Mouse (Mus musculus) neural tube, embryonic 12.5 days (tissue): ENCODE measurements around the gene Drd4. TPM values are rescaled to one million over a fixed set of nuclear protein-coding genes. Genes with fewer than 3 reads are reported as not detected.
"Not testable (repeated sequence)": the region's sequence is repeated elsewhere in the genome, so short reads cannot be mapped to it uniquely, and the experiment has no call there.

Experiments used
- ATAC-seq: fragments of 200-750 bp; cut with Nextera tagmentation; 2 replicates; pipeline ENCODE4 v1.8.0; 2017; ENCODE audit warnings: low read depth, mild to moderate bottlenecking, moderate TSS enrichment, moderate library complexity; ENCODE audit not compliant: low FRiP score
- H3K27ac ChIP-seq: fragments of 300-500 bp; sonication (generic); 2 replicates; pipeline ENCODE4 v1.5.1; 2016
- H3K27me3 ChIP-seq: fragments of 300-500 bp; sonication (generic); replicated peaks from 2 replicates; pipeline ENCODE4 v1.6.1; 2016; ENCODE audit warnings: mild to moderate bottlenecking
- H3K36me3 ChIP-seq: fragments of 300-500 bp; sonication (generic); 2 replicates; pipeline ENCODE4 v1.6.1; 2016; ENCODE audit warnings: mild to moderate bottlenecking
- H3K4me1 ChIP-seq: fragments of 300-500 bp; sonication (generic); 2 replicates; pipeline ENCODE4 v1.6.1; 2016
- H3K4me2 ChIP-seq: fragments of 300-500 bp; sonication (generic); replicated peaks from 2 replicates; pipeline ENCODE4 v1.6.1; 2016; ENCODE audit warnings: mild to moderate bottlenecking
- H3K4me3 ChIP-seq: fragments of 300-500 bp; sonication (generic); 2 replicates; pipeline ENCODE4 v1.5.1; 2016
- H3K9ac ChIP-seq: fragments of 300-500 bp; sonication (generic); 2 replicates; pipeline ENCODE4 v1.6.1; 2016; ENCODE audit warnings: mild to moderate bottlenecking
- H3K9me3 ChIP-seq: fragments of 300-500 bp; sonication (generic); 2 replicates; pipeline ENCODE4 v1.6.1; 2016; ENCODE audit warnings: mild to moderate bottlenecking
- WGBS: fragments of 180-500 bp; shearing (Covaris S2); methylation state at CpG from one replicate; pipeline ENCODE4 v1.1.7; 2016; 5-methylcytosine and 5-hydroxymethylcytosine counted together
- polyA plus RNA-seq: library from polyadenylated mRNA; unstranded; fragments of >200 nt; fragmentation: Nextera tagmentation; extraction: Ambion mirVana; gene quantifications from 2 replicates; pipeline ENCODE4 v1.2.1, GENCODE M21; 2016

Gene Drd4
- polyA plus RNA-seq = 0.82 and 0.94 TPM in 2 replicates

DNA sequence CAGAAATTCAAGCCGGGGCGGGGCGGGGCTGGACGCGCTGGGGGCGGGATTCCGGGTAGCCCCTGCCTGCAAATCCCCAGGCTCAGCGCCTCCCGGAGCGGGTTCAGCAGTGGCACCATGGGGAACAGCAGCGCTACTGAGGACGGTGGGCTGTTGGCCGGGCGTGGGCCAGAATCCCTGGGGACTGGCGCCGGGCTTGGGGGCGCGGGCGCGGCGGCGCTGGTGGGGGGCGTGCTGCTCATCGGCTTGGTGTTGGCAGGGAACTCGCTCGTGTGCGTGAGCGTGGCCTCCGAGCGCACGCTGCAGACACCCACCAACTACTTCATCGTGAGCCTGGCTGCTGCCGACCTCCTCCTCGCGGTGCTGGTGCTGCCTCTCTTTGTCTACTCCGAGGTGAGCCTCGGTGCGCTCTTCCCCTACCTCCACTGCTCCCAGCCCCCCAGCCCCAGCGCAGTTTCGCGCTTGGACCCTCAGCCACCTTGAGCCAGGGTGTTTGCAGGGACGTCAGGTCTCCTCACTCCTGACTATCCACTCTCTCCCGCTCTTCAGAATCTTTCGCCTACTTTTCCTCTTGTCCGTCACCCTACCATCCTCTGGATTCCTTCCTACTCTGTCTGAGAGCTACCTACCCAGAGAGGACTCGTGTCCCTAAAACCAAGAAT lies at the start of gene Drd4:
Drd4 (plus strand) TSS at position 86 of the 662 bp plus-strand sequence.
- Histone ChIP-seq H3K27ac (no peak within 1 kb of the TSS), H3K4me1 (peaks cover 31% of the 10 kb centered on the region), H3K36me3 (peaks cover 3% of the 10 kb centered on the region), H3K4me3 (peak within 1 kb of the TSS; percentile 45), H3K4me2 (peak within 1 kb of the TSS; percentile 88), H3K27me3 (peaks cover 59% of the 10 kb centered on the region), H3K9me3 (no peaks in the 10 kb centered on the region), H3K9ac (peak within 1 kb of the TSS; percentile 54)
- peak; percentile 51; the same call in 1 of the 2 replicates for ATAC-seq
- 2% methylated on average over 46 of the region's 46 CpGs for WGBS

DNA sequence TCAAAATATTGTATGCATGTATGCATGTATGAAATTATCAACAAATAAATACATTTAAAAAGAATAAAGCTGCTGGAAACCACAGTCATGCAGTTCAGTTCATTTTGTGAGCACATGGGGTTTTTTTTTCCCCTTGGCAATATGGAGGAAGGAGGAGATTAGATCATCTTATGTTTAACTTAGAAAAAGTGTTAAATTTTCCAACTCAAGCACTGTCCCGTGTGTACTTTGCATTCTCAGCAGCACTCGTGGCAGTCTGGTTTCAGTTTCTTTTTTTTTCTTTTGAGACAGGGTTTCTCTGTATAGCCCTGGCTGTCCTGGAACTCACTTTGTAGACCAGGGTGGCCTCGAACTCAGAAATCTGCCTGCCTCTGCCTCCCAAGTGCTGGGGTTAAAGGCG lies 41.3 kb upstream of the Drd4 start:
- 94% methylated on average over 4 of the region's 4 CpGs for WGBS
- peaks cover 88% of the 10 kb centered on the region for H3K36me3 ChIP-seq
- not testable (repeated sequence) for H3K4me2 ChIP-seq

DNA sequence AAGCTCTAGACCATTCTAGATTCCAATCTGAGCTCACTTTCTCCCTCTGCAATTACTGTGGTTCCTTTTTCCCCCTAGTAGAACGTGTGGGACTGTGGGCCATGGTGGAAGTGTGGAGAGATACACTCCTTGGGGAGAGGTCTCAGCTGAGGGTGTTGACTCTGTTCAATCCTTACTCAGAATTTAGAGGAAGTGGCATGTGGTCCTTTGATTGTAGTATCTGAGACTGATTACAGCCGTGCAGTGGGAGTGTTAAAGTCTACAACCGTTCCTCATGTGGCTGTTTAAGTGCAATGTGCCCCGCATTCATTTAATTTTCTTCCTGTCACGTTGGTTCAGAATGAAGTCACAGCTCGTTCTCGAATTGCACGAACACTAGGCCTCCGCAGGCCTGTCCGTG lies 35.6 kb upstream of the Drd4 start:
- Histone ChIP-seq H3K9ac (no peak overlapping the region), H3K36me3 (peaks cover 90% of the 10 kb centered on the region), H3K27ac (no peak overlapping the region), H3K27me3 (no peaks in the 10 kb centered on the region), H3K9me3 (no peaks in the 10 kb centered on the region), H3K4me1 (no peaks in the 10 kb centered on the region), H3K4me2 (no peak overlapping the region), H3K4me3 (no peak overlapping the region)
- WGBS = 96% methylated on average over 10 of the region's 10 CpGs
- ATAC-seq = no peak

More for the DNA sequence above, 41.3 kb upstream of the Drd4 start:
- not testable (repeated sequence) for H3K4me3 ChIP-seq, ATAC-seq, H3K9ac ChIP-seq, H3K27ac ChIP-seq, H3K9me3 ChIP-seq, H3K4me1 ChIP-seq, H3K27me3 ChIP-seq

DNA sequence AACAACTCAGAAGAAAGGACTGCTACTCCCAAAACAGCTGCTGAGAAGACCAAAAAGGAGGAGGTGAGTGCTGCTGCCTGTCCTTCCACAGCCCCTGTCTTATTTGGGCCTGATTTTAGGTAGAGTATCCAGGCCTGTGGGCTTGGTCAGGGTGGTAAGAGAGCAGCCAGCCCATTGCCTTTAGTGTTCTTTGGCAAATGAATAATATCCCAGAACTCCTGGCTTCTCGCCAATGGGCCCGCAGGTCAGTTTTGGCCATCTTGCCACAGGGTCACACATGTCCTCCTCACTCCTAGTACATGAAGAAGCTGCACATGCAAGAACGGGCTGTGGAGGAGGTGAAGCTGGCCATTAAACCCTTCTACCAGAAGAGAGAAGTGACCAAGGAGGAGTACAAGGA lies 30.3 kb upstream of the Drd4 start:
- no peaks in the 10 kb centered on the region for H3K27me3 ChIP-seq
- no peaks in the 10 kb centered on the region for H3K9me3 ChIP-seq
- H3K4me2 ChIP-seq = no peak overlapping the region
- H3K36me3 ChIP-seq = peaks cover 81% of the 10 kb centered on the region
- H3K9ac ChIP-seq = no peak overlapping the region
- H3K4me1 ChIP-seq = peaks cover 12% of the 10 kb centered on the region
- 95% methylated on average over 3 of the region's 3 CpGs for WGBS
- no peak overlapping the region for H3K4me3 ChIP-seq
- ATAC-seq = no peak
- no peak overlapping the region for H3K27ac ChIP-seq

DNA sequence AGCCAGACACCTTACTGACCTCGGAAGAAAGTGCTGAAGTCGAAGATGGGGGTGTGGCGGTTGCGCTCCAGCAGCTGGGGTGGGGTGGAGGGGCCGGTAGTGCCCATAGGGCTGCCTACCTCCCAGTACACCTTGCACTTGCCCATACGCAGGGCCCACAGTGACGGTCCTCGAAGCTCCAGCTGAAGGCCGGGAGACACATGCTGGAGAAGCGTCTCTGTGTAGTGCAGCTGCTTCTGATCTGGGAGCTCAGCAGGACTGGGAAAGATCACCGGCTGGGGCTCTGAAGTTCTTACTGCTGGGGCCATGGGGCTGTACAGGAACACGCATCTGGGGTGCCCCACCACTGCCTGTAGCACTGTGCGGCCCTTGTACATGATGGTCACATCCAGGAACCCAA lies 28.2 kb upstream of the Drd4 start:
- ATAC-seq = no peak; the same call in 1 of the 2 replicates
- Histone ChIP-seq H3K9me3 (no peaks in the 10 kb centered on the region), H3K9ac (no peak overlapping the region), H3K4me3 (no peak overlapping the region), H3K36me3 (peaks cover 59% of the 10 kb centered on the region), H3K4me2 (no peak overlapping the region), H3K27me3 (no peaks in the 10 kb centered on the region), H3K4me1 (peaks cover 12% of the 10 kb centered on the region), H3K27ac (no peak overlapping the region)
- 94% methylated on average over 13 of the region's 13 CpGs for WGBS

DNA sequence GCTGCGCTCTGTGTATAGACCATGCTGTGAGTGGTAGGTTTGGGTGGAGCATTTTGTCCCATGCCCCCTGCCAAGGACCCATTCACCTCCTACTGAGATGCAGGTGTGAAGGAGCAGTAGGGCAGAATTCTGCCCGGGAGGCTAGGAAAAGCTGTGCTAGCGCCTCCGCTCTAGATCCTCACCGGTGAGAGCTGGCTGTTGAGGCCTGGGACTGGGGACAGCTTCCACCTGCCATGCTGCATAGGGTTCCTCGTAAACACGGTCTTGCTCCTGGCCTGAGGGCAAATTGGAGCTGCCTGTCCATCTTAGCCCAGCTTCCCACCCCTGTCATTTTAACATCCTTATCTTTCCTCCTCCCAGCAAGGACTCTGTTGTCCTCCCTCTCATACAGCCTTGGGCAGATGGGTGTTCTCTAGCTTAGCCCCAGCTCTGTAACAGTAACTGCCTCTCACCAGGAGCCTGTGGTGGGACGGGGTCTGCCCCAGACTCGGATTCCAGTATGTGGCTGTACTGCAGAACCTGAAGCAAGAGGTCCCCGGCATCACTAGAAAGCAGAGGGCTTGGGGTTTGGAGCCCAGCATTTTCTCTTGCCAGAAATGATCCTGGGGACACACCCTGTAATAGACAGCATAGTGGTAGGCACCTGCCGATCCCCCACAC lies 27.6 kb upstream of the Drd4 start:
- WGBS = 73% methylated on average over 11 of the region's 11 CpGs
- no peak overlapping the region for H3K4me2 ChIP-seq
- H3K27me3 ChIP-seq = no peaks in the 10 kb centered on the region
- ATAC-seq = no peak; the same call in 1 of the 2 replicates
- peaks cover 54% of the 10 kb centered on the region for H3K36me3 ChIP-seq
- no peak overlapping the region for H3K9ac ChIP-seq
- H3K4me3 ChIP-seq = no peak overlapping the region
- H3K27ac ChIP-seq = no peak overlapping the region
- peaks cover 12% of the 10 kb centered on the region for H3K4me1 ChIP-seq
- no peaks in the 10 kb centered on the region for H3K9me3 ChIP-seq

DNA sequence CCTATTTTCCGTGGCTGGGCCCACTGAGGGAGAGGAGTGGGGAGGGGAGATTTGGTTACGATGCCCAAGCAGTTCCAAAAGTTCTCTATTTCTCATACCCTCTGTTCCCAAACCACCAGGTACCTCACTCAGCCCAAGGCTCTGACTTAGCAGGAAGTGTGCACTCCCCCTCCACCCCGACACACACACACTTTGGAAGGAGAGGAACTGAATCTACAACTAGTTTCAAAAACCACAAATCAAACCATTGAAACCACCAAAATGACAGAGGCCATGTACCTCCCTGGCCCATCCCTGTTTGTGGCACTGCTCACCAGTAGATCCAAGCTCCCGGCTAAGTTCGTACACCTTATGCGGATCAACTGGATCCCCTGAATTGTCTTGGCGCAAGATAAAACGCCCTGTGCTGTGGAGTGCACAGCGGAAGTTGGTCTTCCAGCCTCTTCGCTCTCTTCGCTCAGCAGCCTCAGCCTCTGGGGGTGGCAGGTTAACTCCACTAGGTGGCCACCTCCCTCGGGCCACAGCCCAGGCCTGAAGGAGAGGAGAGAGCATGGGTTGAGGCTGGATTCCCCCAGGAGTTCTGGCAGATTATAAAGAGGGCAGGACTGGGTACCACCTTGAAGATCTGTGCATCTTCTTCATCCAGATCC lies 26.9 kb upstream of the Drd4 start:
- Histone ChIP-seq H3K4me1 (peaks cover 12% of the 10 kb centered on the region), H3K4me3 (no peak overlapping the region), H3K27me3 (no peaks in the 10 kb centered on the region), H3K27ac (no peak overlapping the region), H3K9me3 (no peaks in the 10 kb centered on the region), H3K36me3 (peaks cover 47% of the 10 kb centered on the region), H3K9ac (no peak overlapping the region), H3K4me2 (peak overlapping the region; percentile 61; the same call in 1 of the 2 replicates)
- ATAC-seq = no peak; the same call in 1 of the 2 replicates
- WGBS = 38% methylated on average over 12 of the region's 12 CpGs

DNA sequence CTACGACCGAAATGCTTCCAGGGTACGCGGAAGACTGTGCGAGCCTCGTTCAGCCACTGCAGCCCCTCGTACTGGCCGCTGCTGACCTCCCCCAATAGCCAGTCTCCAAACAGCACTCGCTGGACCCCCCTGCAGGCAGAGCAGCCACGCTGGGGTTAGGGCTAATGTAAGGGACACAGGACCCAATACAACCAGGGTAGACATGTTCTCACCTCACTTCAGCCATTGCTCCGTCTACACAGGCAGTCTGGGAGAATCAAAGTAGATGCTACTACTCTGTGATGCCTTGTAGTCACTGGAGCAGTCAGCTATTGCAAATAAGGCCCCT lies 26.4 kb upstream of the Drd4 start:
- 50% methylated on average over 11 of the region's 11 CpGs for WGBS
- Histone ChIP-seq H3K27ac (no peak overlapping the region), H3K9ac (no peak overlapping the region), H3K27me3 (no peaks in the 10 kb centered on the region), H3K4me1 (peaks cover 12% of the 10 kb centered on the region), H3K4me3 (no peak overlapping the region), H3K9me3 (no peaks in the 10 kb centered on the region), H3K36me3 (peaks cover 42% of the 10 kb centered on the region), H3K4me2 (peak overlapping the region; percentile 61)
- ATAC-seq = 0 out of 2 replicates have a peak, but pooled peaks have one; percentile 16

DNA sequence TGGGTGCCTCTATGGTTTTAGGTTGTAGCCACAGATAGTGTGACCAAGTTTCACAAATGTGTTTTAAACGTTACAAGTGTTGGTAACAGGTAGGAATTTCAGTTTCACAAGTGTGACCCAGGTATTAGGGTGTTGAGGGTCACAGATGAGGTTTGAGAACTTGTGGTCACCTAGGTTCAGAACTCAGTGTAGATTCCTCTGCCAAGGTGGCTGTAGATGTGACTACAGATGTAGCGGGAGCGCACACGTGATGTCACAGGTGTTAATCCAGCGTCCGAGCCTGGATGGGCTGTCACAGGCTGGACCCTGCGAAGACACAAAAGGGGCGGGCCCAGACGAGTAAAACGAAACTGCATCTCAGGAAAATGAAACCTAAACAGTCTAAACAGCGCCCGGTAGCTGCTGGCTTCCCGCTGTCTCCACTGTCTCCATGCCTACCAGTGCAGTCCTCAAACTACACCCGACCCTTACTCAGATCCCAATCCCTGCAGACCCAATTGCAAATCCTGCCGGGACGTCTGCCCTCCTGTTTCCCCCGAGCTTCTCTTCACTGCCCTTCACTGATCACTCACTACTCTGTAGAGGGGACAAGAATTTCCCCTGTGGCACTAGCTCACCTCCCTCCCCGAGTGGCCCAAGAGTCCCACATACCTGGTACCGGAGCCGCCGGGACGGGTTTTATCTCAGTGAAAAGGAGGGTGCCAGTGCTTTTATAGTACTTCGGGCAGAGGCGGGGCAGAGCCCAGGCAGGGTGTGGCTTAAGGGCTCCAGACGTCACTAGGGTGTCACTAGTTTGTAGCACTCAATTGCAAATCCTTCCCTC lies 25.9 kb upstream of the Drd4 start, which contains the start of gene Irf7:
Irf7 (minus strand) TSS at position 743 of the 823 bp plus-strand sequence.
- Histone ChIP-seq H3K9me3 (no peaks in the 10 kb centered on the region), H3K4me3 (peak within 1 kb of the TSS; percentile 29; the same call in 1 of the 2 replicates), H3K4me2 (peak within 1 kb of the TSS; percentile 61), H3K27ac (no peak within 1 kb of the TSS), H3K27me3 (no peaks in the 10 kb centered on the region), H3K36me3 (peaks cover 36% of the 10 kb centered on the region), H3K4me1 (peaks cover 12% of the 10 kb centered on the region), H3K9ac (peak within 1 kb of the TSS; percentile 40; the same call in 1 of the 2 replicates)
- WGBS = 12% methylated on average over 25 of the region's 25 CpGs
- ATAC-seq = no peak

DNA sequence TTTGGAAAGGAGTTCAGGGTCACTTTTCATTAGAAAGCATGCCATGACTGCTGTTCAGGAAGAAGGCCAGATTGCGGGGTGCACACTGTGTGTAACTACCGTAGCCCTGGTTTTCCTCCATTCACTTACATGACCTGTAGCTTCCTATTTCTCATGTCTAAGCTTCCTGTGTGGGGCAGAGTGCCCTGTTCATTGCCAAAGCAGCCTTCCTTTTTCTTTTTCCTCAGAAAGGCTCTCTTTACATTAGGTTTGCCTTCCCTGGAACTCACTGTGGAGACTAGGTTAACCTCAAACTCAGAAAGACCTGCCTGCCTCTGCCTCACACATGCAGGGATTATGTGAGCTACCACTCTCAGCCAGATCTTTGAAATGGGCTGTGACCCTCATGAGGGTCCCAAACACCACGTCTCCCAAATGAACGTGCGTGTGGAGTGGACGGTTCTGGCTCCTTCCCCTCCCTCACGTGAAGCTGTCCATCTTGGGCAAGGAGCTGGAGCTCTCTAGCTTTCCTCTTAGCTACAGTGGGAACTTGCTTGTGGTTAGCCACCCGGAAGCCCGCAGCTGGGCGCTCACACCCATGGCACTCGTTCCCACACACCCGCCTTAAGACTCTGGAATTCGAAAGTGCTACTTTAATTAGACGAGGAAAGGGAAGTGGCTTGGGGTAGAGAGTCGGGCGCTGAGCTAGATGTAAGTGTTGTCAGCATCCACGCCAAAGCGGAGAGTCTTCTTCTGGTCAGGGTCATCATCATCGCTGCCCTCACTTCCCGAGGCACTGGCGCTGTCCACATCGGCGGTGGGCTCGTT lies 23.1 kb upstream of the Drd4 start:
- WGBS = 80% methylated on average over 24 of the region's 24 CpGs
- no peak overlapping the region for H3K27ac ChIP-seq
- no peak overlapping the region for H3K4me3 ChIP-seq
- peaks cover 12% of the 10 kb centered on the region for H3K4me1 ChIP-seq
- H3K9me3 ChIP-seq = no peaks in the 10 kb centered on the region
- no peaks in the 10 kb centered on the region for H3K27me3 ChIP-seq
- no peak for ATAC-seq
- no peak overlapping the region for H3K4me2 ChIP-seq
- H3K9ac ChIP-seq = no peak overlapping the region
- peaks cover 9% of the 10 kb centered on the region for H3K36me3 ChIP-seq

DNA sequence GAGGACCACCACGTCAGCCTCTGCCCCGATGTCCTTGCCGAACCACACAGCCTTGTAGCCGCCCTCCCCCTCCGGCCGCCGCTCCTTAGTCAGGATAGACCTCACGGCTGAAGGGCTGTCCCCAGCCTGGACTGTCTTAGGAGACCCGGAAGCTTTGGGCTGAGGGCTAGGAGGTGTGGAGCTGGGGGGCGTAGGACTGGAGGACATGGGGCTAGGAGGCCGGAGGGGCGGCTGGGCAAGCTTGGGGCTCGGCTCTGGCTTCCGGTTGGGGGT lies 22.6 kb upstream of the Drd4 start:
- Histone ChIP-seq H3K36me3 (peaks cover 3% of the 10 kb centered on the region), H3K4me3 (no peak overlapping the region), H3K9ac (no peak overlapping the region), H3K4me2 (no peak overlapping the region), H3K4me1 (peaks cover 12% of the 10 kb centered on the region), H3K27ac (no peak overlapping the region), H3K9me3 (no peaks in the 10 kb centered on the region), H3K27me3 (no peaks in the 10 kb centered on the region)
- WGBS = 86% methylated on average over 14 of the region's 14 CpGs
- ATAC-seq = no peak
